Mouse (Mus musculus) spleen, adult 2 months (tissue): ENCODE measurements around the gene Slc24a3.

Experiments used
- CTCF ChIP-seq: fragments of 200-500 bp; IDR thresholded peaks from 2 replicates; pipeline ENCODE4 v1.5.1; 2011; ENCODE audit warnings: mild to moderate bottlenecking, inconsistent platforms; ENCODE audit not compliant: insufficient read depth, insufficient read length, insufficient replicate concordance; ENCODE audit errors: extremely low read depth
- POLR2A ChIP-seq: fragments of 200-500 bp; IDR thresholded peaks from 2 replicates; pipeline ENCODE4 v1.6.1; 2011; ENCODE audit warnings: low read depth, low read length, inconsistent platforms

- TF ChIP-seq CTCF: no peak
- no peak for TF ChIP-seq POLR2A
Observed at GRCm38 (mm10) chr2:145344521-145344920, 177.0 kb downstream of the Slc24a3 start.
